Mouse (Mus musculus) erythroblast, adult 5-6 weeks (primary cell): ENCODE measurements around the gene Gabrb1. TPM values are rescaled to one million over a fixed set of nuclear protein-coding genes. Genes with fewer than 3 reads are reported as not detected.
"Not testable (repeated sequence)": the region's sequence is repeated elsewhere in the genome, so short reads cannot be mapped to it uniquely, and the experiment has no call there.

Source experiments
- ATAC-seq: replicated peaks from 2 replicates; pipeline ENCODE4 v1.8.0; 2016; ENCODE audit warnings: moderate number of reproducible peaks, mild to moderate bottlenecking, moderate TSS enrichment, inconsistent platforms; ENCODE audit not compliant: poor library complexity, low FRiP score, severe bottlenecking
- total RNA-seq, 2 experiments: library from RNA; stranded (forward) in 1 of 2; stranded (reverse) in 1 of 2; fragments of 150-400 nt in 1 of 2; fragments of 200-764, 138-1000 nt in 1 of 2; gene quantifications; 2 replicates each; pipeline versions ENCODE4 v1.2.3 to v1.2.4; 2015 to 2017; ENCODE audit warnings: low replicate concordance in 2 of 2

The Gabrb1 gene
- total RNA-seq, 2 experiments from 2014 or later: not detected

GRCm38 (mm10) chr5:71986983-71987398, 329.1 kb downstream of the Gabrb1 start:
- ATAC-seq: no peak

GRCm38 (mm10) chr5:71999466-71999865, 341.6 kb downstream of the Gabrb1 start:
- ATAC-seq: no peak

GRCm38 (mm10) chr5:72003811-72004435, 346.0 kb downstream of the Gabrb1 start:
- ATAC-seq: no peak

GRCm38 (mm10) chr5:72036954-72037353, 379.0 kb downstream of the Gabrb1 start:
- no peak for ATAC-seq

GRCm38 (mm10) chr5:72043226-72044151, 385.6 kb downstream of the Gabrb1 start:
- no peak for ATAC-seq

GRCm38 (mm10) chr5:72046261-72046660, 388.3 kb downstream of the Gabrb1 start:
- no peak for ATAC-seq

- ATAC-seq: no peak
These were observed 406.2 kb downstream of the Gabrb1 start for GRCm38 (mm10) chr5:72064079-72064478.

GRCm38 (mm10) chr5:72068826-72069225, 410.9 kb downstream of the Gabrb1 start:
- ATAC-seq: no peak

- not testable (repeated sequence) for ATAC-seq
These were observed 411.5 kb downstream of the Gabrb1 start for GRCm38 (mm10) chr5:72069398-72069797.

GRCm38 (mm10) chr5:72076781-72077180, 418.9 kb downstream of the Gabrb1 start:
- no peak for ATAC-seq

GRCm38 (mm10) chr5:72086518-72086917, 428.6 kb downstream of the Gabrb1 start:
- ATAC-seq: no peak

GRCm38 (mm10) chr5:72094582-72094981, 436.7 kb downstream of the Gabrb1 start:
- ATAC-seq: no peak

GRCm38 (mm10) chr5:72095015-72095414, 437.1 kb downstream of the Gabrb1 start:
- no peak for ATAC-seq

- no peak for ATAC-seq
These were observed 446.5 kb downstream of the Gabrb1 start for GRCm38 (mm10) chr5:72104274-72104921.

- no peak for ATAC-seq
These were observed 464.6 kb downstream of the Gabrb1 start for GRCm38 (mm10) chr5:72122414-72123037.

GRCm38 (mm10) chr5:72126681-72127080, 468.8 kb downstream of the Gabrb1 start:
- no peak for ATAC-seq

GRCm38 (mm10) chr5:72133906-72134305, 476.0 kb downstream of the Gabrb1 start:
- ATAC-seq: no peak

- no peak for ATAC-seq
These were observed 480.3 kb downstream of the Gabrb1 start for GRCm38 (mm10) chr5:72138256-72138655.

GRCm38 (mm10) chr5:72139619-72140018, 481.7 kb downstream of the Gabrb1 start:
- no peak for ATAC-seq

GRCm38 (mm10) chr5:72148679-72149078, 490.8 kb downstream of the Gabrb1 start:
- no peak for ATAC-seq
